Mouse (Mus musculus) layer of hippocampus, postnatal 10 days (tissue): ENCODE measurements at regions not wholly inside any gene's neighbourhood (a gene's known extent, or its start where the extent isn't known, plus 50 kb on each side); places are given as distances from the start of the nearest gene placed in this dataset.

Experiments used
- DNase-seq, 2 experiments: peaks; one replicate each; pipeline ENCODE4 v3.0.0; 2021; ENCODE audit warnings: low spot score in 2 of 2

GRCm38 (mm10) chr9:89532435-89532834, 90.5 kb downstream of the Minar1 start:
- DNase-seq = no peak

- DNase-seq = no peak
These were observed 98.8 kb downstream of the Minar1 start for GRCm38 (mm10) chr9:89524137-89524536.

GRCm38 (mm10) chr9:89523705-89524104, 99.2 kb downstream of the Minar1 start:
- DNase-seq = no peak

- DNase-seq = no peak
These were observed 114.4 kb downstream of the Minar1 start for GRCm38 (mm10) chr9:89508407-89509101.

GRCm38 (mm10) chr9:89502083-89502482, 120.8 kb downstream of the Minar1 start:
- no peak for DNase-seq

GRCm38 (mm10) chr9:89497399-89497749, 125.6 kb downstream of the Minar1 start:
- DNase-seq = no peak

GRCm38 (mm10) chr9:89496729-89497398, 126.1 kb downstream of the Minar1 start:
- no peak for DNase-seq

- DNase-seq = no peak
These were observed 135.3 kb downstream of the Minar1 start for GRCm38 (mm10) chr9:89487601-89488000.

GRCm38 (mm10) chr9:89479406-89479805, 143.5 kb downstream of the Minar1 start:
- no peak for DNase-seq

- peak; percentile 43 to 59 for DNase-seq
These were observed 161.7 kb downstream of the Minar1 start for GRCm38 (mm10) chr9:89461190-89461589.

- DNase-seq = no peak
These were observed 166.3 kb downstream of the Minar1 start for GRCm38 (mm10) chr9:89456666-89457065.

GRCm38 (mm10) chr9:89449656-89450055, 173.3 kb downstream of the Minar1 start:
- no peak for DNase-seq
